Mouse (Mus musculus): Measurements from ENCODE around the gene Rin2. TPM values are rescaled to one million over a fixed set of nuclear protein-coding genes. Genes with fewer than 3 reads are reported as not detected.
A peak's percentile ranks its signal among the peaks of the same experiment; 100 is the strongest.

Rin2 gene
- polyA plus RNA-seq, 1 experiment from 2014 or later = 21.4 TPM

DNA sequence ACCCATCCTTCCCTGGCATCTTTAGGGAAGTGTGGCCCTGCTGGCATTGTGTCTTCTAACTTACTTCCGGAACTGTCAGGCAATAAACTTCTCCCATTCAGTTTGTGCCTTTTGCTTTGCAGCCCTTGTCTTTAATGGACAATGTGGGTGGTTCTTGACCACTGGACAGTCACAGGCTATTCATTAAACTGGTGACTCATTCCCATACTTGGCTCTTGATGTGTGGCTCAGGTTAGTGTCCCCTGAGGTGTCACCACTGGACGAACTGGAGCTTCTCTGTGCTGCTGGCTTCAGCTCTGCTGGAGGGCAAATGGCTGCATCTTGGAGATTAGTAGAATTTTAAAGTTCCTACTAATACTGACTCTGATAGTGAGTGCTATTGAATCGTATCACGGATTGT is 11.0 kb downstream of the Rin2 start:
- no peak overlapping the region for H3K9ac ChIP-seq
- H3K4me2 ChIP-seq (replicated peaks) = no peak overlapping the region
- no peaks in the 10 kb centered on the region for H3K36me3 ChIP-seq
- no peaks in the 10 kb centered on the region for H3K27me3 ChIP-seq
- no peak for ATAC-seq (ENCODE audit: low FRiP score)
- H3K4me1 ChIP-seq = 0 out of 2 replicates have a peak, but pooled peaks cover 2% of the 10 kb centered on the region
- no peaks in the 10 kb centered on the region for H3K9me3 ChIP-seq (replicated peaks)
- H3K4me3 ChIP-seq = no peak overlapping the region
- H3K27ac ChIP-seq = no peak overlapping the region
- WGBS = 92% methylated on average over 4 of the region's 4 CpGs

DNA sequence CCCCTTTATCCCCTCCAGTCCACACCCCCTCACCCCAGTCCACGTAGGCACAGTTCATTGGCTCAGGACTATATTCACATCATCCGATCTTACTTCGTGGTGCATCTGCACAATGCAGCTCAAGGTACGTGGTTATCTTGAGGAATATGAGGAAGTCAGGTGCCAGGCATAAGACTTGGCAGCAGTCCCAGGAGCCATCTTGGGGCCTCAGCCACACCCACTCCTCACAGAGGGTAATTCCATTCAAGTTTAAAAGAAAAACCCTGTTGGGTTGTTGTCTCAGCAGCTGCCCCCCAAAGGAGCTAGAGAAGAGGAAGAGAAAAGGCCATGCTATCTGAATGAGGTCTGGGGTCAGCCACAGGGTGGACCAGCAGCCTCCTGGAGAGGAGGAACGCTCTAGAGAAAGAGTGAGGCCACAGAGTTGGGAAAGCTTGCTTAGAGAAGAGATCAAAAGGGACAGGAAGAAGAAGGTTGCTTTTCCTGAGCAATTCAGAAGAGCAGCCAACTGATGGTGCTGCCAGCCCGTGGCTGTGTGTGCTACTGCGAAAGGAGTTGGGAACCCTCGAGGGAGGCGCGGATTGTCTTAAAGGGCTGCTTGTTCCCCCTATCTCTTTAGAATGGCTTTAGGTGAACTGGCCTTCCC is 16.5 kb downstream of the Rin2 start:
- Histone ChIP-seq H3K27ac (no peak overlapping the region), H3K4me1 (no peaks in the 10 kb centered on the region), H3K4me3 (no peak overlapping the region), H3K4me2 (replicated peaks) (no peak overlapping the region), H3K27me3 (no peaks in the 10 kb centered on the region), H3K36me3 (no peaks in the 10 kb centered on the region), H3K9ac (no peak overlapping the region), H3K9me3 (replicated peaks) (no peaks in the 10 kb centered on the region)
- no peak for ATAC-seq (ENCODE audit: low FRiP score)
- WGBS = 82% methylated on average over 10 of the region's 10 CpGs

DNA sequence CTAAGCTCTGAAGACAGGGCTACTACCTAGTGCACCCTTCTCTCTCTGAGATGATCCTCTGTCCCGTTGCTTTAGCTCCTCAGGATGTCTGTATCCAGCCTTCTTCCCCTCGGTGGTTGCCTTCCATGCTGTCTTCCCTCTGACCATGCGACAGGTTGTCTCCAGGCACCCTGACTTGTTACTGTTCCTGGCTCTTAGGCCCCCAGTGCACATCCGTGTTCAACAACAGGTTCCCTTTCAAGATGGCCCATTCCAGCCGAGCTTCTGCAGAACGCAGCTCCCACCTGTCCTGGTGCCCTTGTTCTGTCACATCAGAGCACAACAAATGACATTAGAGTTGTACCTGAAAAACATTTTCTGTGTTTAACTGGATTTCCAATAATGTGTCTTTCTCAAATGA is 22.1 kb downstream of the Rin2 start:
- H3K4me3 ChIP-seq = no peak overlapping the region
- no peak overlapping the region for H3K4me2 ChIP-seq (replicated peaks)
- no peak for ATAC-seq (ENCODE audit: low FRiP score)
- no peaks in the 10 kb centered on the region for H3K36me3 ChIP-seq
- no peaks in the 10 kb centered on the region for H3K9me3 ChIP-seq (replicated peaks)
- H3K4me1 ChIP-seq = 0 out of 2 replicates have a peak, but pooled peaks cover 2% of the 10 kb centered on the region
- H3K27ac ChIP-seq = no peak overlapping the region
- WGBS = 86% methylated on average over 6 of the region's 6 CpGs
- H3K27me3 ChIP-seq = no peaks in the 10 kb centered on the region
- no peak overlapping the region for H3K9ac ChIP-seq

DNA sequence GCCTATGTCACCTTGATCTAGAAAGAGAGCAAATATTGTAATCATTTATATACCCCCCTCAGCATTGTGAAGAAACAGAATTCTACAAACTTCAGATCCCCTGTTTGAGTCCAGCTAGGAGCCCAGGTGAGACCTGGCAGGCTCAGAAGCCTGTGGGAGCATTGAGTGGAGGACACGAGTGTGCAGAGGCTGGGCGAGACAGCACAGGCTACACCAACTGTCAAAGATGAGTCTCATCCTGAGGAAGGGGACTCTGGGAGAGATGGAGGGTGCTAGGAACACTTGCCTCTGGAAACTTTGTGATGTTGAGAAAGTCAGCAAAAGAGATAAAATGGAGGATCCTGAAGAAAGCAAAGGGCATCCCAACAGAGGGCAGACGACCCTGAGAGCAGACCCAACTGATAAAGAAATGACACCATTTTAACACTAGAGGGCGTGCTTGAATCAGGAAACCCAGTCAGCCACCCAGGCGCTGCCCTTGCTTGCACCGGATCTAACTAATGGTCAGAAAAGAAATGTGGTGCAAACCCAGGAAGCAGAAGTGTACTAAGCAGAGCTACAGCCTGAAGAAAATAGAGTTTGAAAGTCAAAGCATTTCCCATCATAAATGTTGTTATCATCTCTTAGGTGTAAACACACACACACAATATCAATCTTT is 24.5 kb downstream of the Rin2 start:
- peak; percentile 61 for ATAC-seq (ENCODE audit: low FRiP score)
- WGBS = 34% methylated on average over 6 of the region's 6 CpGs
- Histone ChIP-seq H3K36me3 (no peaks in the 10 kb centered on the region), H3K4me2 (replicated peaks) (no peak overlapping the region), H3K27me3 (no peaks in the 10 kb centered on the region), H3K4me1 (0 out of 2 replicates have a peak, but pooled peaks cover 2% of the 10 kb centered on the region), H3K9ac (no peak overlapping the region), H3K4me3 (no peak overlapping the region), H3K27ac (no peak overlapping the region), H3K9me3 (replicated peaks) (no peaks in the 10 kb centered on the region)

DNA sequence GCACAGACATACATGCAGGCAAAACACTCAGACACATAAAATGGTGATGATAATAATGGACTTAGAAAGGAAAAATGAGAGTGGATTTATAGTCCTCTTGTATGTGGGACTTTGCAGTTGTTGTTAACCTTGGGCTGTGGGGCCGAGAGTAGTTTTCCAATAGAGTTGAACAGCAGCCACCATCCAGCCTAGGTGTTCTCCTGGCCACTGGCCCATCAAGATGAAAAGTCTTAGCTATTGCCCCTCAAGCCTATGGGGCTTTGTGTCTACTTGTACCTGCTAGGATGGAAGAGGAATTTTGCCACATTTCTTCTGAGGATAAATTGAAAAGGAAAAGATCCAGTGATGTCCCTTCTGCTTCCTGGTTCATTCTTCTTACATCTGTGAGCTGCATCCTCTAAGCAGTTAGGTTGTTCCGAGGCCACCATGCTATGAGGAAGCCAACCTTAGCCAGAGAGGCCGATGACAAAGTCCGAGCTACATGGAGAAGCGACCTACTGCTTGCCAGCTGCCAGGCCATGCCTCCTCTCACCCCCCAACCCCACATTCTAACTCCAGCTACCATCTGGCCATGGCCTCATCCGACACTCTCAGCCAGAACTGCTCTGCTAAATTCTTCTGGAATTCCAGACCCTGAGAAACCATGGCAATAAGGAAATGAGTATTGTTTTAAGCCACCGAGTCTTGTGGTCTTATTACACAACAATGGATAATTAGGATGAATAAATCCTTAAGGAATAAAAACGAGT is 25.4 kb downstream of the Rin2 start:
- Histone ChIP-seq H3K9me3 (replicated peaks) (no peaks in the 10 kb centered on the region), H3K9ac (no peak overlapping the region), H3K4me1 (0 out of 2 replicates have a peak, but pooled peaks cover 2% of the 10 kb centered on the region), H3K36me3 (no peaks in the 10 kb centered on the region), H3K27me3 (no peaks in the 10 kb centered on the region), H3K27ac (no peak overlapping the region), H3K4me2 (replicated peaks) (no peak overlapping the region), H3K4me3 (no peak overlapping the region)
- no peak for ATAC-seq (ENCODE audit: low FRiP score)
- 68% methylated on average over 8 of the region's 8 CpGs for WGBS

DNA sequence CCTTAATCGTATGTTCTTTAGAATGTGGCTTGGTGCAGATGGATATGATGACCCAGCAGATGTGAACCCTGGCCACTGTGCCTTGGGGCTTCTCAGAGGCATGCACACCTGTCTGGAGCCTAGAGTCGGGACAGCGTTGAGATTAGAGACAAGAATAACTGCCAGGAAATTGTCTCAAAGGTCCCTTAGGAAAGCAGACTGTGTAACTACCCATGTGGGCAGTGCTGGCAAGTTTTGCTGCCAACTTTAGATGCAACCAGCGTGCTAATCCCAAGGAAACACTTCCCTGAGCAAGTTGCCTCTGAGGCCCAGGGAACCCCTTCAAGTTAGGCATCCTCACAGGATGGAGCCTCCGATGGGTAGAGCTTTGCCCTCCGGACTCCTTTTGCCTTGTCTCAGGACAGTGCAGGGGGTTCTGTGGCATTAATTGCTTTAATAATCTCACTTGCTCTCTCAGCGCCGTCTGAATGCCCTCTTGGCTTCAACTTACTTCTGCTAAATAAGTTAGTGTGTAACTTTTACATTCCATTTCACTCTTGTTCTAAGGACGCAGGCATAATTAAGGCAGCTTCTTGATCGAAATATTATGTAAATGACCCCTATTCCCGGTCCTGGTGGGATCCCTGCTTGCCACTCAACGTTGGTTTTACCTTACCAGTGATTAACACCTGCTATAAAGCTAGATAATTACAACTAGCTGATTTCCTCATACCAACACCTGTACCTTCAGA is 26.8 kb downstream of the Rin2 start:
- Histone ChIP-seq H3K4me3 (no peak overlapping the region), H3K9ac (no peak overlapping the region), H3K4me2 (replicated peaks) (no peak overlapping the region), H3K9me3 (replicated peaks) (no peaks in the 10 kb centered on the region), H3K4me1 (0 out of 2 replicates have a peak, but pooled peaks cover 2% of the 10 kb centered on the region), H3K27me3 (no peaks in the 10 kb centered on the region), H3K36me3 (no peaks in the 10 kb centered on the region), H3K27ac (no peak overlapping the region)
- 90% methylated on average over 12 of the region's 12 CpGs for WGBS
- no peak for ATAC-seq (ENCODE audit: low FRiP score)

DNA sequence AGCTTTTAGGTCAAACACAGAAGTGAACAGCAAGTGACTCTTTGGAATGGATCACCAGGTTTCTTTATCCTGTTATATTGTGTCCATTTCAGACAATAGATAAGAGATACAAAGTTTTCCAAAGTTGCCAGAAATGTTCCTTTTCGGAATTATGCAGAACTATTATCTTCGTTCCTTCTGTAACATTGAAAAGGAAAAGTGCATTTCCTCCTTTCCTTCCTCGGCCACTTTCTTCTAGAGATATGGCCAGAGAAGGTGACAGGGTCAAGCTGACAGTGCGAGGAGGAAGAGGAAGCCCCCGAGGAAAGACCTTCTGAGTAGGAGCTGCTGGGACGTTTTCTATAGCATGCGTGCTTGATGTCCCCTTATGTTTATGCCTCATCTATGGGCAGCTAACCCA is 29.7 kb downstream of the Rin2 start:
- Histone ChIP-seq H3K9ac (no peak overlapping the region), H3K9me3 (replicated peaks) (no peaks in the 10 kb centered on the region), H3K27ac (no peak overlapping the region), H3K27me3 (no peaks in the 10 kb centered on the region), H3K4me3 (no peak overlapping the region), H3K36me3 (no peaks in the 10 kb centered on the region), H3K4me2 (replicated peaks) (no peak overlapping the region), H3K4me1 (0 out of 2 replicates have a peak, but pooled peaks cover 2% of the 10 kb centered on the region)
- 82% methylated on average over 7 of the region's 7 CpGs for WGBS
- no peak for ATAC-seq (ENCODE audit: low FRiP score)

DNA sequence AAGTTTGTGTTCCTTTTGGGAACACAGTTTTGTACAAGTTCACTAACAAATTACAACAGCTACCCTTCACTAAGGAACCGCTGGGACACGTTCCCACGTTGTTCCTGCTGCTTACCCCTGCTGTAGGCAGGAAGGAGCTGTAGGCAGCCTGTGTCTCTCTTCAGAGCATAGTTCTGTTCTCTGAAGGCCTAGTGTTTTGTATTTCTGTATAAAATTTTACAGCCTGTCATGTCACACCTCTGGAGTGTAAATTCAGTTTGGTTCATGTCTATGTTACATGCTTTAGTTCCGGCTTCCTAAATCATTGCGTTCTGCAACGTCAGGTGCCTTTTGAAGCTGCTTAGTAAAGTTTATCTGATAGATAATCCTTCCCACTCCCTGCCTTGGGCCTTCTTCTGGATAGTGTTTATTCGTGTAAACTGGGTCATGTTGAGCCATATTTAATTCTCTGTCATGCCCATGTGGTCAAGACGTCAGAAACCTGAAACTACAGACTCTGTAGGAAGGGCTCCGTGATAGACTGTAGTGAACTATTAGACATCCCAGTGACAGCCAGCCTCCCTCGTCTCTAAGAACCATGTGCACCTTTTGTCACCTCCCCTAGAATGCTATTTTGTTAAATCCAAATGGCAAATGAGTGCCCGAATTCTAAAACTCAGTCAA is 34.8 kb downstream of the Rin2 start:
- Histone ChIP-seq H3K4me3 (no peak overlapping the region), H3K4me2 (replicated peaks) (no peak overlapping the region), H3K9ac (no peak overlapping the region), H3K27me3 (no peaks in the 10 kb centered on the region), H3K9me3 (replicated peaks) (no peaks in the 10 kb centered on the region), H3K36me3 (no peaks in the 10 kb centered on the region), H3K4me1 (no peaks in the 10 kb centered on the region), H3K27ac (no peak overlapping the region)
- ATAC-seq (ENCODE audit: low FRiP score) = no peak
- 73% methylated on average over 11 of the region's 11 CpGs for WGBS

DNA sequence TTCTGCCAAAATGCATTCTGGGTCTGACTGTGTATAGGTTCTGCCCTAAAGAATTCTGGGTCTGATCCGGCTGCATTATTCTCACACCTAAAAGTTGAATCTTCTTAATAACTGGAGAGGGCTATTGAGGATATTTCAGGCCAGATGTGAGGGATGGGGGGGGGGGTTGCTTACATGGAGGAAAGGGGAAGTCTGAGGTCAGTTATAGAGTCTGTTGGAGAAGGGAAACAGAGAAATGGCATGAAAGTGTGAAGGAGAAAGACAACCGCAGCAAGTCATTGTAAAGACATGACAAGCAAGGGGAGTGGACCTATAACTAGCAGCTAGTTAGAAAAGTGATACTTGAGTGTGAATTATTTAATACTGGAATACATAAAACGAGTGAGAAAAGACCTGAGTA is 36.5 kb downstream of the Rin2 start:
- Histone ChIP-seq H3K4me1 (no peaks in the 10 kb centered on the region), H3K27ac (no peak overlapping the region), H3K4me2 (replicated peaks) (no peak overlapping the region), H3K9me3 (replicated peaks) (no peaks in the 10 kb centered on the region), H3K4me3 (no peak overlapping the region), H3K9ac (no peak overlapping the region), H3K27me3 (no peaks in the 10 kb centered on the region), H3K36me3 (no peaks in the 10 kb centered on the region)
- WGBS = 70% methylated on average over 3 of the region's 3 CpGs
- ATAC-seq (ENCODE audit: low FRiP score) = no peak

DNA sequence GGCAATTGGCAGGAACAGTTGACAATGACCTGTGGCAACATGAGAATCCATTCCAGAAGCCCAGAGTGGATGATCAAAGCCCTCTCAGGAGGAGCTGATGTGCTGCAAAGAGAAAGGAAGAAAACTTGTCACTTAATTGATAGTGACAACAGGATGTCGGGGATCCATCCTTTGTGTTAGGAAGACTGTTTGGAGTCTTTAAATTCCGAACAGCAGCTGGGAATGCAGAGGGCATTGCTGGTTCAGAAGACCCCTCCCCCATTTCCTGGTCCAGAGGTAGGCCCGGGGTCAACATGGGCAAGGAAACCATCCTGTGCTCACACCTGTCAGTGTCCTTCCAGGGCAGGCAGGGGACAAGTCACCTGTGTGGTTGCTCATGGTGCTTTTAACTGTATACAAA is 37.0 kb downstream of the Rin2 start:
- Histone ChIP-seq H3K27ac (no peak overlapping the region), H3K9ac (no peak overlapping the region), H3K4me2 (replicated peaks) (no peak overlapping the region), H3K27me3 (no peaks in the 10 kb centered on the region), H3K9me3 (replicated peaks) (no peaks in the 10 kb centered on the region), H3K4me3 (no peak overlapping the region), H3K36me3 (no peaks in the 10 kb centered on the region), H3K4me1 (no peaks in the 10 kb centered on the region)
- ATAC-seq (ENCODE audit: low FRiP score) = no peak
- 26% methylated on average over 3 of the region's 3 CpGs for WGBS

DNA sequence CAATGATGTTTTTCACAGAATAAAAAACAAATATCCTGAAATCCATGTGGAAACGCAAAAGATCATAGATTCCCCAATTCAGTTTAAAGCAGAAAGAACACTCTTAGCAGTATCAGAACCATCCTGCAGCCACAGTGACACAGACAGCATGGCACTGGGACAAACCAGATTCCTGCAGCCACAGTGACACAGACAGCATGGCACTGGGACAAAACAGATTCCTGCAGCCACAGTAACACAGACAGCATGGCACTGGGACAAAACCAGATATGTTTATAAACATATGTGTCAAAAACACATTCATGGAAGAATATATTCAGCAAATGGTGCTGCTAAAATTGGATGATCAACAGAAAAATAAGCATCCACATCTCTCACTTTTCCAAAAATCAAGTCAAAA is 42.5 kb downstream of the Rin2 start:
- Histone ChIP-seq H3K27me3 (no peaks in the 10 kb centered on the region), H3K4me1 (no peaks in the 10 kb centered on the region), H3K36me3 (no peaks in the 10 kb centered on the region), H3K4me3 (no peak overlapping the region), H3K9ac (no peak overlapping the region), H3K27ac (no peak overlapping the region), H3K9me3 (replicated peaks) (no peaks in the 10 kb centered on the region), H3K4me2 (replicated peaks) (no peak overlapping the region)
- no peak for ATAC-seq (ENCODE audit: low FRiP score)
- 87% methylated on average over 1 of the region's 1 CpGs for WGBS

Data from hindbrain, embryonic 12.5 days (tissue).